Mouse (Mus musculus) embryonic fibroblast, embryonic 13.5 days (primary cell): Measurements from ENCODE around the gene Tmem184c. TPM values are rescaled to one million over a fixed set of nuclear protein-coding genes. Genes with fewer than 3 reads are reported as not detected.

Experiments
- H3K27ac ChIP-seq: 2 replicates; pipeline ENCODE4 v1.5.1; 2012; ENCODE audit warnings: low read length, control low read depth, inconsistent platforms; ENCODE audit not compliant: insufficient read depth
- H3K4me1 ChIP-seq: 2 replicates; pipeline ENCODE4 v1.6.1; 2011; ENCODE audit warnings: low read length; ENCODE audit not compliant: control insufficient read depth, insufficient read depth
- H3K4me3 ChIP-seq: 2 replicates; pipeline ENCODE4 v1.5.1; 2011; ENCODE audit warnings: mild to moderate bottlenecking, control low read depth, low read length; ENCODE audit not compliant: insufficient read depth
- CTCF ChIP-seq: IDR thresholded peaks from 2 replicates; pipeline ENCODE4 v1.5.1; 2011; ENCODE audit warnings: mild to moderate bottlenecking, control low read depth, low read length, moderate library complexity, borderline replicate concordance; ENCODE audit not compliant: insufficient read depth
- POLR2A ChIP-seq: IDR thresholded peaks from 2 replicates; pipeline ENCODE4 v1.6.1; 2011; ENCODE audit warnings: low read depth, mild to moderate bottlenecking, control low read depth, low read length, moderate library complexity
- polyA plus RNA-seq: library from polyadenylated mRNA; stranded (reverse); fragments of >200 nt; gene quantifications from 2 replicates; pipeline ENCODE4 v1.2.4, GENCODE M21; 2011; ENCODE audit warnings: low read depth; ENCODE audit not compliant: missing spikeins, insufficient read length

Gene Tmem184c
- polyA plus RNA-seq, 1 experiment, result 49.2 TPM

- Histone ChIP-seq H3K4me3 (no peak overlapping the region), H3K27ac (no peak overlapping the region), H3K4me1 (no peaks in the 10 kb centered on the region)
- TF ChIP-seq POLR2A (no peak), CTCF (no peak)
These were observed 13.2 kb upstream of the Tmem184c start for GRCm38 (mm10) chr8:77623677-77624209.

- H3K4me3 ChIP-seq, result no peak overlapping the region
- no peak overlapping the region for H3K27ac ChIP-seq
- H3K4me1 ChIP-seq, result no peaks in the 10 kb centered on the region
- TF ChIP-seq CTCF, result no peak; the same call in 1 of the 2 replicates
- TF ChIP-seq POLR2A, result no peak
These were observed 7.4 kb upstream of the Tmem184c start for GRCm38 (mm10) chr8:77617916-77618315.

GRCm38 (mm10) chr8:77609621-77610020 is 877 bp downstream of the Tmem184c start:
- Histone ChIP-seq H3K4me1 (no peaks in the 10 kb centered on the region), H3K4me3 (peak overlapping the region; percentile 68), H3K27ac (no peak overlapping the region)
- TF ChIP-seq CTCF (no peak), POLR2A (no peak)

- H3K4me3 ChIP-seq, result no peak overlapping the region
- no peak overlapping the region for H3K27ac ChIP-seq
- no peaks in the 10 kb centered on the region for H3K4me1 ChIP-seq
- no peak for TF ChIP-seq POLR2A
- TF ChIP-seq CTCF, result no peak
These were observed 26.3 kb downstream of the Tmem184c start for GRCm38 (mm10) chr8:77584174-77584573.

GRCm38 (mm10) chr8:77577674-77578073 is 32.8 kb downstream of the Tmem184c start:
- Histone ChIP-seq H3K4me1 (no peaks in the 10 kb centered on the region), H3K27ac (no peak overlapping the region), H3K4me3 (no peak overlapping the region)
- no peak for TF ChIP-seq POLR2A
- TF ChIP-seq CTCF, result no peak

GRCm38 (mm10) chr8:77574229-77574628 is 36.3 kb downstream of the Tmem184c start:
- Histone ChIP-seq H3K27ac (no peak overlapping the region), H3K4me3 (no peak overlapping the region), H3K4me1 (no peaks in the 10 kb centered on the region)
- TF ChIP-seq POLR2A (no peak), CTCF (no peak)

GRCm38 (mm10) chr8:77561441-77561840 is 49.1 kb downstream of the Tmem184c start:
- TF ChIP-seq POLR2A (no peak), CTCF (no peak)
- H3K4me1 ChIP-seq, result no peaks in the 10 kb centered on the region
- no peak overlapping the region for H3K4me3 ChIP-seq
- H3K27ac ChIP-seq, result no peak overlapping the region

- no peak for TF ChIP-seq POLR2A
- TF ChIP-seq CTCF, result no peak
- no peak overlapping the region for H3K27ac ChIP-seq
- no peak overlapping the region for H3K4me3 ChIP-seq
- no peaks in the 10 kb centered on the region for H3K4me1 ChIP-seq
These were observed 58.0 kb downstream of the Tmem184c start for GRCm38 (mm10) chr8:77552491-77552890.

- Histone ChIP-seq H3K27ac (no peak overlapping the region), H3K4me3 (peak overlapping the region; percentile 72), H3K4me1 (no peaks in the 10 kb centered on the region)
- TF ChIP-seq CTCF (0 out of 2 replicates have a peak, but pooled peaks have one; percentile 13), POLR2A (no peak)
These were observed 60.5 kb downstream of the Tmem184c start for GRCm38 (mm10) chr8:77549881-77550580.

- TF ChIP-seq POLR2A (peak; percentile 94), CTCF (no peak)
- peak within 1 kb of the TSS; percentile 48 for H3K27ac ChIP-seq
- peak within 1 kb of the TSS; percentile 72 for H3K4me3 ChIP-seq
- H3K4me1 ChIP-seq, result no peaks in the 10 kb centered on the region
These were observed 61.3 kb downstream of the Tmem184c start, which contains the start of gene Prmt9 for GRCm38 (mm10) chr8:77549121-77549706. TSS of gene Prmt9 (plus strand) at chr8:77549397.

Other genes with a start within 250 kb of the Tmem184c start
- gene Arhgap10, start 92.7 kb downstream of the Tmem184c start, polyA plus RNA-seq, result 32.1 and 41.4 TPM in 2 replicates
- 14.4 and 14.6 TPM in 2 replicates for gene Prmt9, start 61.3 kb downstream of the Tmem184c start, polyA plus RNA-seq
- 22.0 and 36.8 TPM in 2 replicates for gene Ednra, start 113.8 kb upstream of the Tmem184c start, polyA plus RNA-seq